Mouse (Mus musculus): ENCODE measurements around the gene Lmod3. TPM values are rescaled to one million over a fixed set of nuclear protein-coding genes. Genes with fewer than 3 reads are reported as not detected.

Lmod3 gene
- polyA plus RNA-seq, 1 experiment = 55.6 TPM

- no peak overlapping the region for H3K4me3 ChIP-seq
- no peaks in the 10 kb centered on the region for H3K36me3 ChIP-seq (ENCODE audit: control insufficient read depth, insufficient read depth)
- TF ChIP-seq POLR2AphosphoS2 (IDR thresholded peaks at IDR 0.05; ENCODE audit: insufficient read length, low read depth) = no peak
- TF ChIP-seq POLR2A (IDR thresholded peaks at IDR 0.05; ENCODE audit: insufficient read length, low read depth) = no peak
- TF ChIP-seq TCF12 (IDR thresholded peaks at IDR 0.05; ENCODE audit: insufficient read depth, poor library complexity, severe bottlenecking) = no peak
- no peak for TF ChIP-seq MYOD1 (IDR thresholded peaks at IDR 0.05; ENCODE audit: control insufficient read depth in 1 of 3, insufficient read length in 2 of 3, low read depth in 2 of 3)
- TF ChIP-seq TCF3 (IDR thresholded peaks at IDR 0.05; ENCODE audit: insufficient read length, low read depth) = no peak
- TF ChIP-seq E2F4 (IDR thresholded peaks at IDR 0.05; ENCODE audit: insufficient read depth) = no peak
- TF ChIP-seq MYOG (IDR thresholded peaks at IDR 0.05; ENCODE audit: control insufficient read depth in 1 of 3, insufficient read depth in 1 of 3, insufficient read length in 2 of 3, low read depth in 2 of 3) = no peak
- no peak for TF ChIP-seq REST (IDR thresholded peaks at IDR 0.05; ENCODE audit: insufficient read depth, insufficient read length)
- no peak for TF ChIP-seq MAX (IDR thresholded peaks at IDR 0.05; ENCODE audit: low read depth)
- TF ChIP-seq USF1 (IDR thresholded peaks at IDR 0.05; ENCODE audit: low read depth) = no peak
- TF ChIP-seq SRF (IDR thresholded peaks at IDR 0.05; ENCODE audit: control insufficient read depth, insufficient read length, low read depth) = no peak
- no peak for TF ChIP-seq CEBPB (IDR thresholded peaks at IDR 0.05; ENCODE audit: insufficient read depth, poor library complexity, severe bottlenecking)
- H3K27me3 ChIP-seq (ENCODE audit: control insufficient read depth, insufficient read depth, insufficient read length) = peaks cover 4% of the 10 kb centered on the region
- peak overlapping the region; percentile 45 for H3K4me2 ChIP-seq (ENCODE audit: low read depth)
- H3K79me2 ChIP-seq (ENCODE audit: control insufficient read depth, insufficient read depth) = no peaks in the 10 kb centered on the region
- H3ac ChIP-seq (ENCODE audit: control insufficient read depth, insufficient read length) = no peak overlapping the region
These were observed 23.2 kb upstream of the Lmod3 start for GRCm38 (mm10) chr6:97275760-97276159.

DNA sequence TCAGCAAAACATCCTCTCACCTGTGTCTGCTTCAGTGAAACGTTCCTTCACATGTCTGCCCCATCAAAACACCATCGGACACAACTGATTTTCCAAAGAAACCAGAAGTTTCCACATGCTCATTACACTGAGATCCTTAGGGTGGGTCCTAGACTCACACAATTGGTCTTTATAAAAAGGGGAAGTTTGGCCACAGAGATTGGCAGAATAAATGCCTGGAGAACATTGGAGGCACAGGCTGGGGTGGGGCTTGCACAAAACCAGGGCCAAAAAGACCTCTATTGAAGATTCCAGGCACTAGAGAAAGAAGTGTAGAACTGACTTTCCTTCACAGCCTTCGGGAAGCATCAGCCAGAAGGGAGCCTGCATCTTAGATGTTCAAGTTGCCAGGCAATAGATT, 21.2 kb upstream of the Lmod3 start:
- H3K4me2 ChIP-seq (ENCODE audit: low read depth) = no peak overlapping the region
- no peak overlapping the region for H3ac ChIP-seq (ENCODE audit: control insufficient read depth, insufficient read length)
- no peak overlapping the region for H3K4me3 ChIP-seq
- no peaks in the 10 kb centered on the region for H3K79me2 ChIP-seq (ENCODE audit: control insufficient read depth, insufficient read depth)
- TF ChIP-seq USF1 (IDR thresholded peaks at IDR 0.05; ENCODE audit: low read depth) (no peak), SRF (IDR thresholded peaks at IDR 0.05; ENCODE audit: control insufficient read depth, insufficient read length, low read depth) (no peak), TCF3 (IDR thresholded peaks at IDR 0.05; ENCODE audit: insufficient read length, low read depth) (no peak), POLR2AphosphoS2 (IDR thresholded peaks at IDR 0.05; ENCODE audit: insufficient read length, low read depth) (no peak), E2F4 (IDR thresholded peaks at IDR 0.05; ENCODE audit: insufficient read depth) (no peak), MAX (IDR thresholded peaks at IDR 0.05; ENCODE audit: low read depth) (no peak), REST (IDR thresholded peaks at IDR 0.05; ENCODE audit: insufficient read depth, insufficient read length) (no peak), POLR2A (IDR thresholded peaks at IDR 0.05; ENCODE audit: insufficient read length, low read depth) (no peak), MYOD1 (IDR thresholded peaks at IDR 0.05; ENCODE audit: control insufficient read depth in 1 of 3, insufficient read length in 2 of 3, low read depth in 2 of 3) (no peak), MYOG (IDR thresholded peaks at IDR 0.05; ENCODE audit: control insufficient read depth in 1 of 3, insufficient read depth in 1 of 3, insufficient read length in 2 of 3, low read depth in 2 of 3) (no peak), TCF12 (IDR thresholded peaks at IDR 0.05; ENCODE audit: insufficient read depth, poor library complexity, severe bottlenecking) (no peak), CEBPB (IDR thresholded peaks at IDR 0.05; ENCODE audit: insufficient read depth, poor library complexity, severe bottlenecking) (no peak)
- no peaks in the 10 kb centered on the region for H3K36me3 ChIP-seq (ENCODE audit: control insufficient read depth, insufficient read depth)
- no peaks in the 10 kb centered on the region for H3K27me3 ChIP-seq (ENCODE audit: control insufficient read depth, insufficient read depth, insufficient read length)

GRCm38 (mm10) chr6:97273058-97273710, 20.6 kb upstream of the Lmod3 start:
- H3K4me2 ChIP-seq (ENCODE audit: low read depth) = no peak overlapping the region

DNA sequence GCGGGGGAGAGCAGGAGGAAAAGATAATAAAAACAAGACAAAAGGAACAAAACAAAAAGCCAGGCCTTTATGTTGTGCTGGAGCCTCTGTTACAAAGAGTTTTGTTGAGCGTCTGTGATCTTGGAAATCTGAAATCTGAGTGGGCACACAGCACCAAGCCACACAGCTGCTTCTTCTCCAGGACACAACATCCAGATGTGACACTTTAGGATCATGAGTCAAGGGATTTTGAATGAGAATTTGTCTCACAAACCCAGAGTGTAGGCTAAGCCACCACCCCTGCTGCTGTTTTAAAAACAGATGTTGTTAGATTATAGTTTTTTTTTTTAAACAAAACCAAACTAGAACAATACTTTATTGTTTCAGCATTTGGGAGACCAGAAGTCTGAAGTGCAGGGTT, 19.8 kb upstream of the Lmod3 start:
- no peak for TF ChIP-seq MAX (IDR thresholded peaks at IDR 0.05; ENCODE audit: low read depth)
- TF ChIP-seq REST (IDR thresholded peaks at IDR 0.05; ENCODE audit: insufficient read depth, insufficient read length) = no peak
- TF ChIP-seq MYOG (IDR thresholded peaks at IDR 0.05; ENCODE audit: control insufficient read depth in 1 of 3, insufficient read depth in 1 of 3, insufficient read length in 2 of 3, low read depth in 2 of 3) = no peak
- no peak for TF ChIP-seq USF1 (IDR thresholded peaks at IDR 0.05; ENCODE audit: low read depth)
- no peak for TF ChIP-seq TCF12 (IDR thresholded peaks at IDR 0.05; ENCODE audit: insufficient read depth, poor library complexity, severe bottlenecking)
- TF ChIP-seq POLR2AphosphoS2 (IDR thresholded peaks at IDR 0.05; ENCODE audit: insufficient read length, low read depth) = no peak
- TF ChIP-seq SRF (IDR thresholded peaks at IDR 0.05; ENCODE audit: control insufficient read depth, insufficient read length, low read depth) = no peak
- TF ChIP-seq POLR2A (IDR thresholded peaks at IDR 0.05; ENCODE audit: insufficient read length, low read depth) = no peak
- TF ChIP-seq MYOD1 (IDR thresholded peaks at IDR 0.05; ENCODE audit: control insufficient read depth in 1 of 3, insufficient read length in 2 of 3, low read depth in 2 of 3) = no peak
- TF ChIP-seq TCF3 (IDR thresholded peaks at IDR 0.05; ENCODE audit: insufficient read length, low read depth) = no peak
- TF ChIP-seq E2F4 (IDR thresholded peaks at IDR 0.05; ENCODE audit: insufficient read depth) = no peak
- TF ChIP-seq CEBPB (IDR thresholded peaks at IDR 0.05; ENCODE audit: insufficient read depth, poor library complexity, severe bottlenecking) = no peak
- Histone ChIP-seq H3K4me3 (no peak overlapping the region), H3ac (ENCODE audit: control insufficient read depth, insufficient read length) (no peak overlapping the region), H3K27me3 (ENCODE audit: control insufficient read depth, insufficient read depth, insufficient read length) (no peaks in the 10 kb centered on the region), H3K79me2 (ENCODE audit: control insufficient read depth, insufficient read depth) (no peaks in the 10 kb centered on the region), H3K4me2 (ENCODE audit: low read depth) (no peak overlapping the region), H3K36me3 (ENCODE audit: control insufficient read depth, insufficient read depth) (no peaks in the 10 kb centered on the region)

More at GRCm38 (mm10) chr6:97273058-97273710, 20.6 kb upstream of the Lmod3 start:
- no peak overlapping the region for H3ac ChIP-seq (ENCODE audit: control insufficient read depth, insufficient read length)
- no peaks in the 10 kb centered on the region for H3K79me2 ChIP-seq (ENCODE audit: control insufficient read depth, insufficient read depth)
- H3K36me3 ChIP-seq (ENCODE audit: control insufficient read depth, insufficient read depth) = no peaks in the 10 kb centered on the region
- H3K27me3 ChIP-seq (ENCODE audit: control insufficient read depth, insufficient read depth, insufficient read length) = no peaks in the 10 kb centered on the region
- TF ChIP-seq USF1 (IDR thresholded peaks at IDR 0.05; ENCODE audit: low read depth) (no peak), TCF3 (IDR thresholded peaks at IDR 0.05; ENCODE audit: insufficient read length, low read depth) (no peak), POLR2A (IDR thresholded peaks at IDR 0.05; ENCODE audit: insufficient read length, low read depth) (no peak), MYOG (IDR thresholded peaks at IDR 0.05; ENCODE audit: control insufficient read depth in 1 of 3, insufficient read depth in 1 of 3, insufficient read length in 2 of 3, low read depth in 2 of 3) (no peak), MAX (IDR thresholded peaks at IDR 0.05; ENCODE audit: low read depth) (no peak), POLR2AphosphoS2 (IDR thresholded peaks at IDR 0.05; ENCODE audit: insufficient read length, low read depth) (no peak), E2F4 (IDR thresholded peaks at IDR 0.05; ENCODE audit: insufficient read depth) (no peak), CEBPB (IDR thresholded peaks at IDR 0.05; ENCODE audit: insufficient read depth, poor library complexity, severe bottlenecking) (no peak), SRF (IDR thresholded peaks at IDR 0.05; ENCODE audit: control insufficient read depth, insufficient read length, low read depth) (no peak), TCF12 (IDR thresholded peaks at IDR 0.05; ENCODE audit: insufficient read depth, poor library complexity, severe bottlenecking) (no peak), MYOD1 (IDR thresholded peaks at IDR 0.05; ENCODE audit: control insufficient read depth in 1 of 3, insufficient read length in 2 of 3, low read depth in 2 of 3) (no peak), REST (IDR thresholded peaks at IDR 0.05; ENCODE audit: insufficient read depth, insufficient read length) (no peak)
- H3K4me3 ChIP-seq = no peak overlapping the region
